Mouse (Mus musculus): ENCODE data around the gene Ube2b. TPM values are rescaled to one million over a fixed set of nuclear protein-coding genes. Genes with fewer than 3 reads are reported as not detected.
A peak's percentile ranks its signal among the peaks of the same experiment; 100 is the strongest.

Ube2b gene
- polyA plus RNA-seq, 1 experiment from 2014 or later, result 183 TPM

DNA sequence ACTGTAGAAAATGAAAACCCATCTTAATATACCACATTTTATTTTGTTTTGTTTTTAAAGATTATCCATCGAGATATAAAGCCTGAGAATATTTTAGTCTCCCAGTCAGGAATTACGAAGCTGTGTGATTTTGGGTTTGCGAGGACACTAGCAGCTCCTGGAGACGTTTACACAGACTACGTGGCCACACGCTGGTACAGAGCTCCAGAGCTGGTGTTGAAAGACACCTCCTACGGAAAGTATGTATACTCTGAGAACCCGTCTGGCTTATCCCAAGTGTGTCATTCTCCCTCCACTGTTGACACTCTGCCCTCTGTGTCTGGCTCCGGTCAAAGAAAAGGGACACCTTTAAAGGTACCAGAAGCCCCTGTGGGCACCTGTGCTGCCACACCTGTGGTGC lies 17.7 kb upstream of the Ube2b start:
- Histone ChIP-seq H3K27ac (replicated peaks; ENCODE audit: low read depth, low read length) (no peak overlapping the region), H3K4me1 (ENCODE audit: control insufficient read depth, insufficient read depth, low read length) (no peaks in the 10 kb centered on the region), H3K9me3 (ENCODE audit: control insufficient read depth, low read length) (no peaks in the 10 kb centered on the region), H3K4me2 (ENCODE audit: low read length) (no peak overlapping the region), H3K27me3 (ENCODE audit: control insufficient read depth, insufficient read depth, low read length) (no peaks in the 10 kb centered on the region), H3K36me3 (ENCODE audit: control insufficient read depth, insufficient read depth, low read length) (peaks cover 4% of the 10 kb centered on the region; the same call in 1 of the 2 replicates), H3K9ac (replicated peaks; ENCODE audit: low read length) (no peak overlapping the region), H3K4me3 (replicated peaks; ENCODE audit: low read depth, low read length) (no peak overlapping the region)
- DNase-seq (no peak), ATAC-seq (ENCODE audit: low FRiP score, low TSS enrichment) (no peak)
- WGBS, result 92% methylated on average over 9 of the region's 9 CpGs

- Histone ChIP-seq H3K36me3 (ENCODE audit: control insufficient read depth, insufficient read depth, low read length) (no peaks in the 10 kb centered on the region), H3K9ac (replicated peaks; ENCODE audit: low read length) (no peak overlapping the region), H3K4me2 (ENCODE audit: low read length) (no peak overlapping the region), H3K4me3 (replicated peaks; ENCODE audit: low read depth, low read length) (no peak overlapping the region), H3K9me3 (ENCODE audit: control insufficient read depth, low read length) (no peaks in the 10 kb centered on the region), H3K4me1 (ENCODE audit: control insufficient read depth, insufficient read depth, low read length) (no peaks in the 10 kb centered on the region), H3K27ac (replicated peaks; ENCODE audit: low read depth, low read length) (no peak overlapping the region), H3K27me3 (ENCODE audit: control insufficient read depth, insufficient read depth, low read length) (no peaks in the 10 kb centered on the region)
- DNase-seq, result no peak
- ATAC-seq (ENCODE audit: low FRiP score, low TSS enrichment), result no peak
- 79% methylated on average over 5 of the region's 5 CpGs for WGBS
These were observed 11.0 kb upstream of the Ube2b start for GRCm38 (mm10) chr11:52011541-52011940.

- no peaks in the 10 kb centered on the region for H3K9me3 ChIP-seq (ENCODE audit: control insufficient read depth, low read length)
- H3K27ac ChIP-seq (replicated peaks; ENCODE audit: low read depth, low read length), result no peak overlapping the region
- no peak overlapping the region for H3K4me2 ChIP-seq (ENCODE audit: low read length)
- H3K4me1 ChIP-seq (ENCODE audit: control insufficient read depth, insufficient read depth, low read length), result no peaks in the 10 kb centered on the region
- no peak overlapping the region for H3K4me3 ChIP-seq (replicated peaks; ENCODE audit: low read depth, low read length)
- 92% methylated on average over 11 of the region's 11 CpGs for WGBS
- H3K27me3 ChIP-seq (ENCODE audit: control insufficient read depth, insufficient read depth, low read length), result no peaks in the 10 kb centered on the region
- no peaks in the 10 kb centered on the region for H3K36me3 ChIP-seq (ENCODE audit: control insufficient read depth, insufficient read depth, low read length)
- no peak overlapping the region for H3K9ac ChIP-seq (replicated peaks; ENCODE audit: low read length)
- DNase-seq (no peak), ATAC-seq (ENCODE audit: low FRiP score, low TSS enrichment) (no peak)
These were observed 10.4 kb upstream of the Ube2b start for GRCm38 (mm10) chr11:52011011-52011410.

DNA sequence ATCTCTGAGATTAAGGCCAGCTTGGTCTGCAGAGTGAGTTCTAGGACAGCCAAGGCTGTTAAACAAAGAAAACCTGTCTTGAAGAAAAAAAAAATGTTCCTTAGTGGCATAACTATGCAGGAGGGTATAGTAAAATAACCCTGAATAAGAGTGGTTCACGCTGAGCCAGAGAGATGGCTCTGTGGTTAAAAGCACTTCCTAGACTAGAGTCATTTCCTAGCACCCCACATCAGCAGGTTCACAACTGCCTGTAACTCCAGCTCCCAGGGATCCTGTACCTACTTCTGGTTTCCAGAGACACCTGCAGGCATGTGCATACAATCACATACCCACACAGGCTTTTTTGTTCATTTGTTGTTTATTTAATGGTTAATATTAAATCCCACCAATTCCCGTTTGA lies 5.0 kb upstream of the Ube2b start:
- ATAC-seq (ENCODE audit: low FRiP score, low TSS enrichment) (no peak), DNase-seq (no peak)
- Histone ChIP-seq H3K4me1 (ENCODE audit: control insufficient read depth, insufficient read depth, low read length) (peaks cover 4% of the 10 kb centered on the region; the same call in 1 of the 2 replicates), H3K27me3 (ENCODE audit: control insufficient read depth, insufficient read depth, low read length) (no peaks in the 10 kb centered on the region), H3K4me3 (replicated peaks; ENCODE audit: low read depth, low read length) (0 out of 2 replicates have a peak overlapping the region, but pooled peaks have one; percentile 8), H3K27ac (replicated peaks; ENCODE audit: low read depth, low read length) (no peak overlapping the region), H3K36me3 (ENCODE audit: control insufficient read depth, insufficient read depth, low read length) (no peaks in the 10 kb centered on the region), H3K9me3 (ENCODE audit: control insufficient read depth, low read length) (no peaks in the 10 kb centered on the region), H3K4me2 (ENCODE audit: low read length) (peak overlapping the region; percentile 34), H3K9ac (replicated peaks; ENCODE audit: low read length) (no peak overlapping the region; the same call in 1 of the 2 replicates)
- 76% methylated on average over 2 of the region's 2 CpGs for WGBS

DNA sequence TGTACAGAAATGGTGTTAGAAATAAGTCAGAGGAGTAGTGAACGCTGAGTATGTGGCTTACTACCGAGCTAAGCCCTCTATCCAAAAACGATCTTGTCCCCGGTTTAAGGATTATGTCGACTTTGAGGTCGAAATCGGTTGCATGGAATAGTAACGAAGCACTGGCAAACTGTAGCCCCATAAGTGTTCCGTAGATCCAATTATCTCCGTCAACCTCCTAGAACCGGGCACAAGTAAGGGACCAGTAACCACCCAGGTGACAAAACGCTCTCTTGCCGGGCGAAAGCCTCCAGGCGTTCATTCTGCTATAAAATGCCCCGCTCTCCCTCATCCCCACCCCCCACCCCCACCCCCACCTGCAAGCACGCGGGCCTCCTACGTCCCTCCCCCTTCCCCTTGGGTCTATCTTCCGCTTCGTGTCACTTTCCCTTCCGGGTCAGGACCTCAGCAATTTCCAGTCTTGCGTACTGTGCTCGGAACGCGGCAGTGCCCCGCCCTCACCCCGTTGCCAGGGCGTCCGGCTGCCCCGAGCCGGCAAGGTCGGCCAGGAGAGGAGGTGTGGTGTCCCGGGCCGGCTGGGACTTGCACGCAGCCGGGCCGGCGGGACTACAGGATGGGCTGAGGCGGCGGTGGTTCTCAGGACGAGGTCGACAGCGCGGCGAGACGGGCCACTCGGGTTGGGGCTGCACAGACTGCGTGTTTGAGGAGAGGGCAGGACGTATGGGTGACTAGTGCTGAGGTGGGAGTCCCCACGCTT lies 3.4 kb upstream of the Ube2b start, which contains the start of gene Cdkl3:
Gene Cdkl3 (plus strand): TSS at position 450 of the 757 bp plus-strand sequence.
- Histone ChIP-seq H3K36me3 (ENCODE audit: control insufficient read depth, insufficient read depth, low read length) (no peaks in the 10 kb centered on the region), H3K4me1 (ENCODE audit: control insufficient read depth, insufficient read depth, low read length) (peaks cover 5% of the 10 kb centered on the region), H3K27me3 (ENCODE audit: control insufficient read depth, insufficient read depth, low read length) (no peaks in the 10 kb centered on the region), H3K4me2 (ENCODE audit: low read length) (peak within 1 kb of the TSS; percentile 83), H3K4me3 (replicated peaks; ENCODE audit: low read depth, low read length) (peak within 1 kb of the TSS; percentile 84), H3K9ac (replicated peaks; ENCODE audit: low read length) (peak within 1 kb of the TSS; percentile 85), H3K9me3 (ENCODE audit: control insufficient read depth, low read length) (no peaks in the 10 kb centered on the region), H3K27ac (replicated peaks; ENCODE audit: low read depth, low read length) (peak within 1 kb of the TSS; percentile 92)
- DNase-seq (peak; percentile 96), ATAC-seq (ENCODE audit: low FRiP score, low TSS enrichment) (peak; percentile 88)
- WGBS, result under 1% methylated on average over 51 of the region's 51 CpGs

- H3K4me2 ChIP-seq (ENCODE audit: low read length), result peak overlapping the region; percentile 83
- peak overlapping the region; percentile 84 for H3K4me3 ChIP-seq (replicated peaks; ENCODE audit: low read depth, low read length)
- ATAC-seq (ENCODE audit: low FRiP score, low TSS enrichment) (no peak), DNase-seq (no peak)
- H3K4me1 ChIP-seq (ENCODE audit: control insufficient read depth, insufficient read depth, low read length), result peaks cover 10% of the 10 kb centered on the region
- 17% methylated on average over 4 of the region's 4 CpGs for WGBS
- H3K27ac ChIP-seq (replicated peaks; ENCODE audit: low read depth, low read length), result peak overlapping the region; percentile 92
- H3K9ac ChIP-seq (replicated peaks; ENCODE audit: low read length), result peak overlapping the region; percentile 85
- H3K9me3 ChIP-seq (ENCODE audit: control insufficient read depth, low read length), result no peaks in the 10 kb centered on the region
- H3K27me3 ChIP-seq (ENCODE audit: control insufficient read depth, insufficient read depth, low read length), result no peaks in the 10 kb centered on the region
- H3K36me3 ChIP-seq (ENCODE audit: control insufficient read depth, insufficient read depth, low read length), result no peaks in the 10 kb centered on the region
These were observed 2.9 kb upstream of the Ube2b start for GRCm38 (mm10) chr11:52003505-52003771.

DNA sequence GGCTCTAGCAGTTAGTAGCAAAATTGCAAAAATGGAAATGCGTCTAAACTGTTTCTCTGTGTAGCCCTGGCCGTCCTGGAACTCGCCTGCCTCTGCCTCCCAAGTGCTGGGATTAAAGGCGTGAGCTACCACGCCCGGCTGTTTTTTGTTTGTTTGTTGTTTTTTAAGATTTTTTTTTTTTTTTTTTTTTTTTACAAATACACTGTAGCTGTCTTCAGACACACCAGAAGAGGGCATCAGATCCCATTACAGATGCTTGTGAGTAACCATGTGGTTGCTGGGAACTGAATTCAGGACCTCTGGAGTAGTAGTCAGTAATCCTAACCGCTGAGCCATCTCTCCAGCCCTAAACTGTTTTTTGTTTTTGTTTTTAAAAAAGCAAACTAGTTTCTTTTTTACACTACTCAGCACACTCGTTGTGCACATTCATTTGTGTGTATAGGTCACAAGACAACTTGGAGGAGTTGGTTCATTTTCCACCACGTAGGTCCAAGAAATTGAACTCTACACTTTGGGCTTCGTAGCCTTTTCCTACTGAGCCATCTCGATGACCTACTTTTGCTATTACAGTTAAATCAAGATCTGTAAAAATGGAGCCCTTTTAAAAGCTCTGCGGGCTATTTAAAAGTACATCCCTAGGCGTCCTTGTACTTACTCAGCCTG lies 2.4 kb upstream of the Ube2b start:
- Histone ChIP-seq H3K9ac (replicated peaks; ENCODE audit: low read length) (no peak overlapping the region; the same call in 1 of the 2 replicates), H3K36me3 (ENCODE audit: control insufficient read depth, insufficient read depth, low read length) (no peaks in the 10 kb centered on the region), H3K4me1 (ENCODE audit: control insufficient read depth, insufficient read depth, low read length) (peaks cover 14% of the 10 kb centered on the region), H3K27me3 (ENCODE audit: control insufficient read depth, insufficient read depth, low read length) (no peaks in the 10 kb centered on the region), H3K4me2 (ENCODE audit: low read length) (peak overlapping the region; percentile 83), H3K27ac (replicated peaks; ENCODE audit: low read depth, low read length) (peak overlapping the region; percentile 92; the same call in 1 of the 2 replicates), H3K4me3 (replicated peaks; ENCODE audit: low read depth, low read length) (peak overlapping the region; percentile 84), H3K9me3 (ENCODE audit: control insufficient read depth, low read length) (no peaks in the 10 kb centered on the region)
- DNase-seq, result no peak
- no peak for ATAC-seq (ENCODE audit: low FRiP score, low TSS enrichment)
- 78% methylated on average over 13 of the region's 13 CpGs for WGBS

- Histone ChIP-seq H3K4me3 (replicated peaks; ENCODE audit: low read depth, low read length) (no peak overlapping the region), H3K27me3 (ENCODE audit: control insufficient read depth, insufficient read depth, low read length) (no peaks in the 10 kb centered on the region), H3K9ac (replicated peaks; ENCODE audit: low read length) (no peak overlapping the region), H3K4me2 (ENCODE audit: low read length) (no peak overlapping the region), H3K4me1 (ENCODE audit: control insufficient read depth, insufficient read depth, low read length) (peaks cover 23% of the 10 kb centered on the region), H3K36me3 (ENCODE audit: control insufficient read depth, insufficient read depth, low read length) (peaks cover 10% of the 10 kb centered on the region), H3K27ac (replicated peaks; ENCODE audit: low read depth, low read length) (no peak overlapping the region), H3K9me3 (ENCODE audit: control insufficient read depth, low read length) (no peaks in the 10 kb centered on the region)
- no peak for DNase-seq
- ATAC-seq (ENCODE audit: low FRiP score, low TSS enrichment), result no peak
- 94% methylated on average over 8 of the region's 8 CpGs for WGBS
These were observed 1.3 kb upstream of the Ube2b start for GRCm38 (mm10) chr11:52001861-52002260.

DNA sequence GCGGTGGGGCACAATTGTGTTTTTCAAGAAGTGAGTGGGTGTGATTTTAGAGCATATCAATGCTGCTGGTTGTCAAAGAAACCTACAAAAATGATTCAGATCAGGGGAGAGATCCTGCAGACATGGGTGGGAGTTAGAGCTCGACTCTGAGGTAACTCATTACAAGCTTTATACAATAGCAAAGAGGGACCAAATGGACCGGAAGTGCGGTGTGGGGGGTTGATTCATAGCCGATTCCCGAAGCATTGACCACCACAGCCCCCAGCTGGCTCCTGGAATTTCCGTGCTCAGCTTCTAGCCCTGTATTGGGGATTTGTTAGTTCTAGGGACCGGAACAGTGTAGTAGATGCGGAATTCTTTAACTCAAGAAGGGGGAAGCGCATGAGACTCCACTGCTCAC lies 779 bp upstream of the Ube2b start:
- 77% methylated on average over 10 of the region's 10 CpGs for WGBS

More for the DNA sequence above, 779 bp upstream of the Ube2b start:
- no peak overlapping the region for H3K4me3 ChIP-seq (replicated peaks; ENCODE audit: low read depth, low read length)
- no peak overlapping the region for H3K9ac ChIP-seq (replicated peaks; ENCODE audit: low read length)
- peak overlapping the region; percentile 49 for H3K4me2 ChIP-seq (ENCODE audit: low read length)
- DNase-seq, result no peak
- H3K36me3 ChIP-seq (ENCODE audit: control insufficient read depth, insufficient read depth, low read length), result peaks cover 15% of the 10 kb centered on the region
- H3K4me1 ChIP-seq (ENCODE audit: control insufficient read depth, insufficient read depth, low read length), result peaks cover 23% of the 10 kb centered on the region
- ATAC-seq (ENCODE audit: low FRiP score, low TSS enrichment), result no peak
- H3K27me3 ChIP-seq (ENCODE audit: control insufficient read depth, insufficient read depth, low read length), result no peaks in the 10 kb centered on the region
- no peaks in the 10 kb centered on the region for H3K9me3 ChIP-seq (ENCODE audit: control insufficient read depth, low read length)
- H3K27ac ChIP-seq (replicated peaks; ENCODE audit: low read depth, low read length), result no peak overlapping the region
